Mouse (Mus musculus) gastrocnemius, adult 18-20 months (tissue): ENCODE data around the gene Adat2. TPM values are rescaled to one million over a fixed set of nuclear protein-coding genes. Genes with fewer than 3 reads are reported as not detected.

Experiments
- DNase-seq: peaks from one replicate; pipeline ENCODE4 v3.0.0; 2021; ENCODE audit warnings: low spot score
- total RNA-seq, 2 experiments: library from RNA; stranded (reverse); gene quantifications; 2 replicates each; pipeline ENCODE4 v1.2.3; 2021

Adat2 gene
- total RNA-seq, 2 experiments from 2014 or later: 2.5 to 3.4 TPM

DNA sequence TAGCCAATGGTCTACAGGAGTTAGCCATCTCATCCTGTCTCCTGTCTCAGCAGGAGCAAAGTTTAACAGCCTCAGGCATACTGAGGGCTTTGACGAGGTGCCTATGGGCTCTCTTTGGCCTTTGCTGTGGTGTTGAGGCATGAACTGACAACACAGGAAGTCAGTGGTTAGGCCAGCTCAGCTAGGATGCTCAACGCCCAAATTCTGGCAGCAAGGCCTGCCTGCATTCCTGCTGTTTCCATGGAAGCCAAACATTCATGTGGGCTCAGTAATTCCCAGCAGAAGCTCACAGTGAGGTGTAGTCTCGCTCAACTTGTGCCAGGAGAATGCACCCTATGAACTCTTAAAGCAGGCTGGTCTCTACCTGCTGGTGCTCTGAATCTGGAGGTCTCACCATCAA is 43.4 kb downstream of the Adat2 start:
- DNase-seq: peak; percentile 2

DNA sequence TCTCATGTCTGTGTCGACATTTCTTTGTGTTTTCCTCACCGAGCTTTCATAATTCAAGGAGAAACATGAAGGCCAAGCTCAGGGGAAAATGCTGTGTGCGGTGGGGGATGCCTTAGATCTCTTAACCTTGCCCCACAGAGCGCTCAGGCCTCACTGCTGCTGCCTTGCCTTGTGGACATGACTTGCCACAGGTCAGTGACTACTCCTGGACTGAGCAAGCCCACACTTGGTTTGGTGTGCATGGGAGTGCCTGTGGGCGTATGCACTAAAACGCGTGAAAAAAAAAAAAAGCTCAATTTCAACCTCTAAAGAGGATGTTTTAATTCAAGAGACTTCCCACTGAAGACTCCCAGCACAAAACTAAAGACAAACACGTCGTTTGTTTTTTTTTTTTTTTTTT is 44.2 kb downstream of the Adat2 start:
- no peak for DNase-seq

DNA sequence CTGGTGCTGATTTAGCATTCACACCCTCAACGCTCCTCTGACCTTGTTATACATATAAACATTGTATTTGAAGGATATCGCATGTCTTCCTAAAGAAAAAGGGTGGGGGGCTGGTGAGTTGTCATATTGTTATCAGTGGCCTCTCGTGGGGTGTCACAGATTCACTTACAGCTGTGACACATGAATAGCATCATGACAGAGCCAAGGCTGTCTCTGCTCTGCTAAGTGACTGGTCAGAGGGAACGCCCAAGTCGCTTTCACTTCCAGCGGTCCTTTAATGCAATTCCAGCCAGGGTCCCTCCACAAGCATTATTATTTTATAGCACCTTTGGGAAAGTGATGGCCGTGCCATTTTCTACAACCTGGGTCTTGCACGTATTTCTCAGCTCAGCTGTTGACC is 44.8 kb downstream of the Adat2 start:
- no peak for DNase-seq

DNA sequence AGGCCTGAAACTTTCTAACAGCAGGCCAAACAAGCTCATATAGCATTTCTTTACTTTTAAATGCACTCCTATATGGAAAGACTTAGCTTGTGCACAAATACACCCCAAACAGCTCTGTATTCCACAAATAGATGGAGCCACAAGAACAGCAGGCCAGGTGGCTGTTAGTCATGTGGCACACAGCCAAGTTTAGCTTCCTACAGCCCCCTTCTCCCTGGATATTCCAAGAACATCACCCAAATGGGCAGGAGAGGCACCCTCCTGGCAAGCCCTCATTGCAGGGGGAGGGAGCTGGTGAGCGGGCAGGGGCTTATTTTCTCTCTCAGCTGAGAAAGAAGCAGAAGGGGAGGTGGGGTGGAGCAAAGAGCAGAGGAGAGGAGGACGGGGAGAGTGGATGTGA is 48.2 kb downstream of the Adat2 start:
- DNase-seq: no peak

Other genes starting within 250 kb of the Adat2 start
- gene Phactr2, start 78.5 kb upstream of the Adat2 start, total RNA-seq: 10 to 100 TPM; 17.6 to 19.4 TPM
- 10 to 100 TPM; 10.7 to 11.5 TPM for gene Fuca2, start 53.4 kb upstream of the Adat2 start, total RNA-seq
- 10 to 100 TPM; 10.3 to 10.6 TPM for gene Pex3, start 248 bp downstream of the Adat2 start, total RNA-seq